Mouse (Mus musculus) gastrocnemius, postnatal 14 days (tissue): ENCODE measurements at regions not wholly inside any gene's neighbourhood (a gene's known extent, or its start where the extent isn't known, plus 50 kb on each side); places are given as distances from the start of the nearest gene placed in this dataset.

Experiments used
- DNase-seq: peaks from one replicate; pipeline ENCODE4 v3.0.0; 2021; ENCODE audit warnings: mixed read lengths
- intact Hi-C: fragments of 180-260 bp; cut with DNase I; formaldehyde crosslinking; loops from one replicate; pipeline ENCODE4 v1.15.1; 2025; ENCODE audit warnings: low total_unique reads

DNA sequence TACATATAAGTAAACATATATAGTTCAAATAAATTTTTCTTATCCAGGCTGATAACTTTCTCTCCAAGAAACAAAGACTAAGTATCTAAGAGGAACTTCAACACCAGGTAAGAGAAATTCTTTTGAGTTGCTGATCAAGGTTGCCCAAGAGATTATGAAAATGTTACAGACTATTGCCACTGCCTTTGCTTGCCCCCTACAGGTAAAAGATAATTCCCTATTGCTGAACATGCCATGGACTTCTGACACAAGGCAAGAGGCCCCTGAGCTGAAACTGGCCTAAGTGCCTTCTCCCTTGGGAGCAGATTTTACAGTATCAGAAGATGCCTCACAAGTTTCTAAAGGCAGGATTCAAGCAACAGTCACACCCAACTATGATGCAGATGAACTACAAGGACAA is 2914.2 kb upstream of the Gm6569 start:
- intact Hi-C loops = loop anchor here (10.0 kb wide), 1 partner anchor 1985 kb away; no protein-coding TSS in a partner anchor
- no peak for DNase-seq

DNA sequence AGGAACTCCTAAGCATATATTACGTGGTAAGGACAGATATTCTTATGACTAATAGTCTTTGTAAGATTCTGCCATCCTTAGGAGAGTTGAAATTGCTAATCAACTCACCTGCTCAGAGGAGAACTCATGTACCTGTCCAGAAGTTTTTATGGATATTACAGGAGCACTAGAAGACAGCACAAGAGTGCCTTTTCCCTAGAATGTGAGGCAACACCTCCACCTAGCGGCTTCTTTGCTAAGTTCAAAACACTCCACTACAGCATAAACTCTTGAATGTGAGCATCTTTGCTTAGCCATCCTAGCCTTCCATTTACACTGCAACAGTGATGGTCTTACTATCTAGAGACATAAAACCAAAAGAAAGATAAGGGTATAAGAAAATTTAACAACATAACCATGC is 2913.5 kb upstream of the Gm6569 start:
- DNase-seq = no peak
- intact Hi-C loops = loop anchor here (10.0 kb wide), 1 partner anchor 1986 kb away; no protein-coding TSS in a partner anchor
